Mouse (Mus musculus) spleen, embryonic (tissue): ENCODE results near the gene Invs.

ENCODE experiments used
- CTCF ChIA-PET: fragments of 350-600 bp; sonication (Branson Sonifier 250); formaldehyde crosslinking; loops from one replicate; lab custom pipeline; 2022; lab: Charles Lee

The Invs gene

GRCm38 (mm10) chr4:48454106-48454773 lies 174.7 kb downstream of the Invs start:
- CTCF ChIA-PET, result no interaction called here

- CTCF ChIA-PET, result no interaction called here
Measured at GRCm38 (mm10) chr4:48458436-48458835, 178.9 kb downstream of the Invs start.

- CTCF ChIA-PET, result no interaction called here
Measured at GRCm38 (mm10) chr4:48461060-48461459, 181.5 kb downstream of the Invs start.

GRCm38 (mm10) chr4:48470977-48471376 lies 191.4 kb downstream of the Invs start:
- CTCF ChIA-PET, result no interaction called here

- CTCF ChIA-PET, result interaction anchor here (0.6 kb wide), 2 partner anchors 191 to 431 kb away, joined by 3 read pairs; no protein-coding TSS in a partner anchor
Measured at GRCm38 (mm10) chr4:48472052-48472791, 192.7 kb downstream of the Invs start.

GRCm38 (mm10) chr4:48472792-48473650 lies 193.5 kb downstream of the Invs start, which contains the start of gene Tex10:
TSS of gene Tex10 (minus strand) at chr4:48473459.
- CTCF ChIA-PET, result interaction anchor here (0.6 kb wide), 2 partner anchors 192 to 432 kb away, joined by 3 read pairs; no protein-coding TSS in a partner anchor

- CTCF ChIA-PET, result no interaction called here
Measured at GRCm38 (mm10) chr4:48473651-48474011, 194.1 kb downstream of the Invs start.

GRCm38 (mm10) chr4:48481287-48481686 lies 201.7 kb downstream of the Invs start:
- CTCF ChIA-PET, result no interaction called here
